Mouse (Mus musculus) E14TG2a.4 (cell line): ENCODE measurements at regions not wholly inside any gene's neighbourhood (a gene's known extent, or its start where the extent isn't known, plus 50 kb on each side); places are given as distances from the start of the nearest gene placed in this dataset.

Experiments
- H3K27me3 ChIP-seq: 2 replicates; pipeline ENCODE4 v1.6.1; 2014; ENCODE audit warnings: low read length, control low read depth; ENCODE audit not compliant: insufficient read depth
- H3K36me3 ChIP-seq: 2 replicates; pipeline ENCODE4 v1.6.1; 2014; ENCODE audit warnings: low read length, control low read depth; ENCODE audit not compliant: insufficient read depth
- H3K4me1 ChIP-seq: replicated peaks from 2 replicates; pipeline ENCODE4 v1.6.1; 2014; ENCODE audit warnings: low read depth, low read length, control low read depth
- H3K4me3 ChIP-seq: replicated peaks from 2 replicates; pipeline ENCODE4 v1.5.1; 2014; ENCODE audit warnings: mild to moderate bottlenecking, low read length
- H3K9me3 ChIP-seq: 2 replicates; pipeline ENCODE4 v1.6.1; 2014; ENCODE audit warnings: low read length, control low read depth
- CTCF ChIP-seq: conservative IDR thresholded peaks from 2 replicates; pipeline ENCODE4 v1.5.1; 2014; ENCODE audit warnings: low read length
- NANOG ChIP-seq: IDR thresholded peaks from 2 replicates; pipeline ENCODE4 v1.6.1; 2014; ENCODE audit warnings: borderline replicate concordance, low read length, mixed read lengths
- POU5F1 ChIP-seq: IDR thresholded peaks from 2 replicates; pipeline ENCODE4 v1.6.1; 2014; ENCODE audit warnings: low read length, borderline replicate concordance

- TF ChIP-seq NANOG (no peak), CTCF (no peak), POU5F1 (no peak)
- H3K27me3 ChIP-seq: no peaks in the 10 kb centered on the region
- no peak overlapping the region for H3K4me3 ChIP-seq
- no peaks in the 10 kb centered on the region for H3K36me3 ChIP-seq
- no peaks in the 10 kb centered on the region for H3K4me1 ChIP-seq
- H3K9me3 ChIP-seq: no peaks in the 10 kb centered on the region
These were observed 1039.5 kb downstream of the 5730522E02Rik start for GRCm38 (mm10) chr11:25171048-25171447.
